Mouse (Mus musculus) megakaryocyte, adult 5-6 weeks (primary cell): ENCODE results near the gene Fpr2. TPM values are rescaled to one million over a fixed set of nuclear protein-coding genes. Genes with fewer than 3 reads are reported as not detected.
"Not testable (repeated sequence)": the region's sequence is repeated elsewhere in the genome, so short reads cannot be mapped to it uniquely, and the experiment has no call there.

Experiments used
- ATAC-seq: 2 replicates; pipeline ENCODE4 v1.8.0; 2016; ENCODE audit warnings: mild to moderate bottlenecking, inconsistent platforms; ENCODE audit not compliant: poor library complexity, severe bottlenecking
- total RNA-seq, 2 experiments: library from RNA; stranded (forward) in 1 of 2; stranded (reverse) in 1 of 2; fragments of 153-499, 151-499 nt in 1 of 2; fragments of 221-1000, 200-1000 nt in 1 of 2; gene quantifications; 2 replicates each; pipeline versions ENCODE4 v1.2.3 to v1.2.4; 2015 to 2017

Fpr2 gene
- total RNA-seq (2015) = 335 and 343 TPM in 2 replicates
- total RNA-seq (2017) = 80.8 and 91.0 TPM in 2 replicates

DNA sequence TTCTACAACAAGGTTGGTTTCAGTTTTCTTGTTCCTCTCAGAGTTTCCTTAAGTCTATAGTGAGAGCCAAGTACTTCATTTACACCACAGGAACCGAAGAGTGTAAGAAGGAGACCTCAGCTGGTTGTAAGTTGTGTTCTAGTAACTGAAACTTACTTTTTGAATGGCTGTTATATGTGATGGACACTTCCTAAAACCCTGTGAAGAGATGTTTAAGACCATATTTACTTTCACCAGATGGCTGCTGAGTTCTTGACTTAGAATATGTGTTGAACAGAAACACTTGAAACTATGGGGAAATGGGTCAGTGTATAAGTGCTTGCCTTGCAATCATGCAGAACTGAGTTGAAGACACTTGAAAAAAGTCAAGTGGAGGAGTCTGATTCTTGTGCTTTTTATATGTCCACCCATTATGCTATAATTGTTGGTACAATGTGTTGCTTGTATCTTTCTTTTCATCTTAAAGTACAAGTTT is at the start of gene Fpr2, which contains the start of gene Fpr3:
Fpr2 (plus strand) TSS at position 51 of the 475 bp plus-strand sequence.
Fpr3 (plus strand) TSS at position 79 of the 475 bp plus-strand sequence.
- ATAC-seq = peak; percentile 22

DNA sequence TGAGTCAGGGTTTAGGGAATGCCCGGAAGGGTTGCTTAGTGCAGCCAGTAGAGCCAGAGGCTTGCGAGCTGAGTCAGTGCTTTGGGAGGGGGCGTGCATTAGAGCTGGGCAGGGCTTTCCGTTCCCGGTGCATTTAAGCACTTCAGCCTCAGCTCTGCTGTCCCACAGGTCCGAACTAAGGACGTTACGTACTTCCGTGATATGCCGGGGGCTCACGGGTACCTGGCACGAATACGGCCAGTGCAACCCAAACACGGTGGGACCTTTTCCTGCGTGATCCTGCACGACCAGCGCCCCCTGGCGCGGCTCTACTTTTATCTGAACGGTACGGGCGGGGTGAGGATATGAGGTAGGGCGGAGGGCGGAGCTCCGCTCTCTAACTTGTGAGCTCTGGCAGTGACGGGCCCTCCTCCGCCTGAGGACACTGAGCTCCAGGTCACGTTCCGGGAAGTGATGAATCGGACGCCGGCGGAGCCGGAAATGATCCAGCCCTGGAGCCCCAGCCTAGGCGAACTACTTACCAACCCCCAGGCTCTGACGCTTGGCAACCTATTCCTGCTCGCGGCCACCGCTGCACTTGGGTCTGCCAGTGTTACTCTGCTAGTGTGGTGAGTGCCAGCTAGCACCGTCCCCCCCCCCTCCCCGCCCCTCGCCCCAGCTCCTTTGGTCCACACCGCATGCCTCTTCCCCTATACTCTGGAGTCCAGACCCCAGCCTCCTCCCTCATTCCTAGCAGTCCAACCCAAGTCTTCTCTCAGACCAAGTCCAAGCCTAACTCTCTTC is 49.5 kb upstream of the Fpr2 start:
- ATAC-seq = peak; percentile 94

- ATAC-seq = peak; percentile 20
Measured at GRCm38 (mm10) chr17:17839276-17839675, 48.3 kb upstream of the Fpr2 start.

DNA sequence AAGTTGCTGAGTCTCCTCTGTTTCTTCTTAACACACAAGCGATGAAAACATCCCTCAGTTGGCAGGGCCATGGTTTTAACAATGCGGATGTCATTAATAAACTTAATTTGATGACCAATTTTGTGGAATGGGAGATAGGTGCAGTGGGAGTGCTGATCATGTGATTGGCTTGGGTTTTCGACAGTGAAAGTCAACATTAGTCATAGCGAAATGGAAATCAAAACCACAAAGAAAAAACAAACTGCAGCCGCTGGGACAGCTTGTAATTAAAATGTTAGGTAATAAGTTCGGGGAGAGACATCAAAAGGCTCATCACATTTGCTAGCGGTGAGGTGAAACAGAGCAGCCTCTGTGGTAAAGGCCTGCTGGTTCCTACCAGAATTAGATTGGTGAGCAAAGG is 46.8 kb upstream of the Fpr2 start:
- no peak for ATAC-seq

- ATAC-seq = no peak
Measured at GRCm38 (mm10) chr17:17843534-17844261, 43.9 kb upstream of the Fpr2 start.

DNA sequence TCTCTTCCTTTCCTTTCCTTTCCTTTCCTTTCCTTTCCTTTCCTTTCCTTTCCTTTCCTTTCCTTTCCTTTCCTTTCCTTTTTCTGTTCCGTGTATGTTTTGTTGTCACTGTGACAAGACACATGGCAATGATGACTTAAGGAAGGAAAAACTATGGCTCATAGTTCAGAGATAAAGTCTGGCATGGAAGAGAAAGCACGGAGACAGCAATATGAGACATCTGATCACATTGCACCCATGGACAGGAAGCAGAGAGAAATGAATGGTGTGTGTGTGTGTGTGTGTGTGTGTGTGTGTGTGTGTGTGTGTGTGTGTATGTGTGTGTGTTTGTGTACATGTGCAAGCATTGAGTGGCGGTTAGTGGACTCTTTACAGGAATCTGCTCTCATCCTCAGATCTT is 43.0 kb upstream of the Fpr2 start:
- ATAC-seq = not testable (repeated sequence)

DNA sequence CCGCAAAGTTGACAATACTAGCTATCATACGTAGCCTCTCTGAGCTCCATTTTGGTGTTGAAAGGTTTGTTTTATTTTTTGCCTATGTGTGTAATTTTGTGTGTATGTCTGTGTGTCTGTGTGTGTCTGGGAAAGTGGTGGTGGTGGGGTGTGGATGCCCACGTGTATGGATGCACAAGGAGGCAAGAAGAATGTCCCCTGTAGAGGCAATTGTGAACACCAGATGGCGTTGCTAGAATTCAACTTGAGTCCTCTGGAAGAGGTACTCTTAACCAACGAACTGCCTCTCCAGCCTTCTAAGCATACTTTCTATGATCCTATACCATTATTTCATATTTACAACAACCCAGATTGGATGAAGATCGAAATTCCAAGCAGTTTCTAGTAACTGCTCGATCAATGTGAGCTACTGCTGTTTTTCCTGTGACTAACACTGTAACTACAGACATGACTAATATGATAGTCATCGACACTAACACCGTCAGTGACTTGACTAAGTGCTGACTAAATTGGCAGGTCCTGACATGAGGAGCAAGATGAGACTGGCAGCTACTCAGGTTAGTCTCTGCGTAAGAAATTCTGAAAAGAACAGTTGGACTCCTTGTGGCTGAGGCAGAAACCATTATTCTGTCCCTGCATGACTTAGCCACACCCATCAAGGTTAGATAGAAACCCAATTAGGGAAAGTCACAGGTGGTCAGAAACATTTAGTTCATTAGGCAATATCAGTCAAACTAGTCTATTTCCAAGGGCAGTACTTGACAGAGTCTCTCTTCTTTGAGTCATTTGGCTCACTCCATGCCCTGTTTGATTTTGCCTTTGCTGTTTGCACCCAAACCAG is 42.2 kb upstream of the Fpr2 start:
- ATAC-seq = peak; percentile 74

DNA sequence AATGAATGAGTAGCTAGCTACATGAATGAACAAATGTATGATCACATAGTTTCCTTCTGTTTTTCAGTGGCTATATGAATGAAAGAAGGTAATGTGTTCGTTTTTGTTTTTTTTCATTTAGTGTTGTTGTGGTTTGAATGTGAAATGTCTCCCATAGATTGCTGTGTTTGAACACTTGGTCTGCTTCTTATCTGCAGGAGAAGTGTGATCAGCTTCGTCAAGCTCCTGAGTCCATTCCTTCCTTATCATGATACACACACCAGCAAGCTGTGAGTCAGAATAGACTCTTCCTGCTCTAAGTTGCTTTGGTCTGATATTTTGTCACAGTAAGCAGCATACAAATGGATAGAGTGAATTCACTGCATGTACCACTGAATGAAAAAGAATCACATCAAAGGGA is 38.6 kb upstream of the Fpr2 start:
- no peak for ATAC-seq

DNA sequence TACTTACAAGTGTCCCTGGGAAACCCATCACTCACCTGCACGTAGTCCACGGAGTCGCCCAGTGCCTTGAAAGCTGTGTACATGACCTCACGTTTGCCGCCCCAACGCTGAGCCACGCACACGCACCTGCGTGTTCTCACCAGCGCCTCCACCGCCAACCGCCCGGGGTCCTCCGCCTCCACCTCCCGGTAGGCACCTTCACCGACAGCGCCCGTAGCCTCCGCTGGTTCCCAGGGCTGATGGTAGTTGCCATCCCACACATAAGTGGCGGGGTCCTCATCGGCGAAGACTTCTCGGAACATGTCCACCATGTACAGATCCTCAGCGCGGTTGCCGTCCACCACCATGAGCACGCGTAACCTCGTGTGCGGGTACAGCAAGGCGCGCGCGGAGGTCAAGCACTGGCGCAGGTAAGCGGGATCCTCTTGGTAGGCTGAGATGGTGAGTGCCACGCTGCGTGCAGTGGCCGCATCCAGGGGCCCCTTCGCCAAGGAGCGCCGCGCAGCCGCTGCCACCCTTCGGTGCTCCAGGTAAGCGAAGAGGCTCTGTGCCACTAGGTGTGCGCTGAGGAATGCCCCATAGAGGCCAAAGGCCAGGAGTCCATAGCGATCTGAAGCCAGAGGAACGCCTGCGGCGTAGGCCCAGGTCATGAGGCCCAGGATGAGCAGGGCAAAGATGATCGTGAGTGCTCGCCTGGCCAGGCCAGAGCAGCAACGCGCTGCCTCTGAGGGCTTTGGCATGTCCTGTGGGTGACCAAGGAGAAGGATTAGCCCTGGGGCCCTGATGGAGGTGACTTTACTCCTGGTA is 37.5 kb upstream of the Fpr2 start:
- ATAC-seq = no peak

- no peak for ATAC-seq
Measured at GRCm38 (mm10) chr17:17855064-17855838, 32.4 kb upstream of the Fpr2 start, which contains the start of gene Has1. TSS of gene Has1 (minus strand) at chr17:17855205.

DNA sequence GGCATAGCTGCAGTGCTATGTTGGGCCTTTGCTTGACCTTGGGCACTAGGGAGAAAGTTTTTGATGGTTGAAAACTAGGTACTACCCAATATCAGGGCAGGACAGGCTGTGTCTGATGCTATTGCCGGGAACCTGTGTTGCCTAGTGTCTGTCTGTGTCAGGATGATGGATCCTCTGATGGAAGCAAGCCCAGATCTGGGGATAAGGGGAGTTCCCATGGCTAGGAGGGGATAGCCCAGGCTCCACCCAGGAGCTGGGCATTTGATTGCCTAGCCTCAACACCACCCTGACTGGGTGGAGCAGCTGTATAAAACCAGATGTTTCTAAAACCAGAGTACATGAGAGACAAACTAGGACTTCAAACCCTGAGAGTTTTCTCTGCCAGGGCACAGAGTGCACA is 31.0 kb upstream of the Fpr2 start:
- no peak for ATAC-seq

- ATAC-seq = no peak
Measured at GRCm38 (mm10) chr17:17857446-17857845, 30.2 kb upstream of the Fpr2 start.

- peak; percentile 79 for ATAC-seq
Measured at GRCm38 (mm10) chr17:17860110-17860509, 27.5 kb upstream of the Fpr2 start.

DNA sequence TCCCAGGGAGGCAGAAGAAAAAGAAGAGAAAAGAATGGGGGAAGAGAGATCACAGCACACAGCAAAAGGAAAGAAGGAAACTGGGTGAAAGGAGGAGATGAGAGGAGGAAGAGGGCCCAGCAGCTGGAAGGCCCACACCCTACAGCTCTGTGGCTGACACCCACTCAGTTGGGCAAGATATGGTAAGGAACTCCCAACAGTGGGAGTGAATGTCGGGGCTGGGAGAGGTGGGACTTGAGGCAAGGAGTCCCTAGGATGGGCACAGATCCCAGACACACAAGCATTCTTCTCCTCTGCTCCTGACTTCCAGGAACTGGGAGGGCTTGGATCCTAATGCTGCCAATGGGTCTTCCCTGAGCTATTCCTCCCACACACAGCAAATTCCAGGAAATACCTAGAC is 25.3 kb upstream of the Fpr2 start:
- ATAC-seq = peak; percentile 16; the same call in 1 of the 2 replicates

- ATAC-seq = peak; percentile 89
Measured at GRCm38 (mm10) chr17:17865168-17865567, 22.5 kb upstream of the Fpr2 start.

DNA sequence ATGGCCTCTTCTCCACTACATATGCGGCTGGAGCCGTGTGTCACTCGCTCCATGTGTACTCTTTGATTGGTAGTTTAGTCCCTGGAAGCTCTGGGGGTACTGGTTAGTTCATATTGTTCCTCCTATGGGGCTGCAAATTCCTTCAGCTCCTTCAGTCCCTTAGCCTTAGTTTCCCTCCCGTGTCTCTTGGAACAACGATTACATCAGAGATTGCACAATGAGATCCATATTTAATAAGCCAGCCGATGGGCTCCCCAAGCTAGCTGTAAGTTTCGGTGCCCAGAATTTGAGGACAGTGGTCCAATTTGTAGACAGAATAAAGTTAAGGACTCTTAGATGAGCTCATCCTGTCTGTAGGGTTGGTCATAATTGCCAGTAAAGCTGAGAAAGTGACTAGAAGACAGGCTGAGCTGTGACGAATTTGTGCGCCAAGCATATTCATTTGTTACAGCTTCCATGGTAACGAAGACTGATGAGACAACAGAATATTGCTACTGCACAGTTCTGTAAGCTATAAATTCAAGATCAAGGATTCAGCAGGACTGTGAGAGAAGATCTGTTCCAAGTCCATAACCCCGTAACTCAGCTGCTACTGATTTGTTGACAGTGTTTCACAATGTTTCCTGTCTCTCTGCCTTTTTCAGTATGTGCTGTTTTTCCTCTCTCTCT is 20.7 kb upstream of the Fpr2 start:
- ATAC-seq = no peak

GRCm38 (mm10) chr17:17870892-17871550 is 16.6 kb upstream of the Fpr2 start:
- peak; percentile 47 for ATAC-seq

GRCm38 (mm10) chr17:17871697-17872096 is 15.9 kb upstream of the Fpr2 start:
- peak; percentile 77 for ATAC-seq
